Mouse (Mus musculus) liver, adult 2 months (tissue): ENCODE results near the gene Tmbim7. TPM values are rescaled to one million over a fixed set of nuclear protein-coding genes. Genes with fewer than 3 reads are reported as not detected.
"Not testable (repeated sequence)": the region's sequence is repeated elsewhere in the genome, so short reads cannot be mapped to it uniquely, and the experiment has no call there.

Source experiments
- DNase-seq: peaks from one replicate; pipeline ENCODE4 v3.0.0-alpha.2; 2011; ENCODE audit warnings: low read depth, low spot score; ENCODE audit errors: extremely low read depth
- H3K27ac ChIP-seq: fragments of 200-500 bp; replicated peaks from 2 replicates; pipeline ENCODE4 v1.5.1; 2012; ENCODE audit warnings: low read depth, mild to moderate bottlenecking, control low read depth, inconsistent platforms, low read length; ENCODE audit not compliant: insufficient read depth
- H3K27me3 ChIP-seq: fragments of 200-500 bp; 2 replicates; pipeline ENCODE4 v1.6.1; 2012; ENCODE audit warnings: mild to moderate bottlenecking, moderate library complexity, low read length, inconsistent platforms; ENCODE audit not compliant: control insufficient read depth, insufficient read depth
- H3K36me3 ChIP-seq: fragments of 200-500 bp; 2 replicates; pipeline ENCODE4 v1.6.1; 2012; ENCODE audit warnings: low read length, inconsistent platforms; ENCODE audit not compliant: control insufficient read depth, insufficient read depth
- H3K4me1 ChIP-seq: fragments of 200-500 bp; 2 replicates; pipeline ENCODE4 v1.6.1; 2011; ENCODE audit warnings: low read length; ENCODE audit not compliant: control insufficient read depth, insufficient read depth
- H3K4me3 ChIP-seq: fragments of 200-500 bp; 2 replicates; pipeline ENCODE4 v1.5.1; 2011; ENCODE audit warnings: low read depth, mild to moderate bottlenecking, control low read depth, low read length, moderate library complexity; ENCODE audit not compliant: insufficient read depth
- H3K79me2 ChIP-seq: fragments of 200-500 bp; 2 replicates; pipeline ENCODE4 v1.6.1; 2012; ENCODE audit warnings: inconsistent platforms, mild to moderate bottlenecking, low read length, moderate library complexity; ENCODE audit not compliant: control insufficient read depth, insufficient read depth
- H3K9ac ChIP-seq: fragments of 200-500 bp; 2 replicates; pipeline ENCODE4 v1.6.1; 2012; ENCODE audit warnings: low read depth, mild to moderate bottlenecking, control low read depth, inconsistent platforms, low read length
- CTCF ChIP-seq: fragments of 200-500 bp; IDR thresholded peaks from 2 replicates; pipeline ENCODE4 v1.5.1; 2011; ENCODE audit warnings: low read depth, low read length, control low read depth
- POLR2A ChIP-seq: fragments of 200-500 bp; IDR thresholded peaks from 2 replicates; pipeline ENCODE4 v1.6.1; 2011; ENCODE audit warnings: low read length, control low read depth; ENCODE audit not compliant: insufficient read depth; ENCODE audit errors: extremely low read depth
- WGBS: fragments of 180-500 bp; shearing (Covaris S2); methylation state at CpG from one replicate; pipeline ENCODE4 v1.1.7; 2018; 5-methylcytosine and 5-hydroxymethylcytosine counted together
- polyA plus RNA-seq: library from polyadenylated mRNA; depleted of rRNA; stranded (reverse); fragments of >200 nt; gene quantifications from 2 replicates; pipeline ENCODE4 v1.2.3, GENCODE M21; 2012; rRNA removed
- total RNA-seq: library from RNA; depleted of rRNA; stranded (reverse); fragments of >200 nt; gene quantifications from 2 replicates; pipeline ENCODE4 v1.2.3, GENCODE M21; 2014; rRNA removed

The Tmbim7 gene
- total RNA-seq (not detected in 2 replicates), polyA plus RNA-seq (not detected in 2 replicates)

DNA sequence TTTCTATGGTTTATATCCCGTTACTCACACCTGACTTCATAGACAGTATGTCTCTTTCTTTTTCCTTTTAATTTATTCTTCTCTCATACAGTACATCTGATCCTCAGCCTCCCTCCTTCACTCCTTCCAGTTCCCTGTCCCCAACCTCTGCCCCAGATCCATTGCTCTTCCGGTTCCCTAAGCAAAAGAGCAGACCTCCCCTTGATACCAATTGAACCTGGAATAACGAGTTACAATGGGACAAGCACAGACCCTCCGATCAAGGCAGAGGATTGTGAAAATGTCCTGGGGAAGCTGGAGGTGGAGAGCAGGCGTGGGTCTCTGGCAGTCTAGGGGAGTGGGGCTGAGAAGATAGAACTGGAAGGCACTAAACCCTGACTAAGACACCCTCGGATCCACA is at the start of gene Tmbim7:
Tmbim7 (plus strand) TSS at position 301 of the 400 bp plus-strand sequence.
- TF ChIP-seq POLR2A (no peak), CTCF (no peak)
- H3K27me3 ChIP-seq = no peaks in the 10 kb centered on the region
- H3K79me2 ChIP-seq = no peaks in the 10 kb centered on the region; the same call in 1 of the 2 replicates
- no peaks in the 10 kb centered on the region for H3K36me3 ChIP-seq
- no peak within 1 kb of the TSS for H3K27ac ChIP-seq
- H3K4me3 ChIP-seq = no peak within 1 kb of the TSS
- H3K9ac ChIP-seq = no peak within 1 kb of the TSS
- 85% methylated on average over 6 of the region's 6 CpGs for WGBS
- H3K4me1 ChIP-seq = peaks cover 4% of the 10 kb centered on the region
- no peak for DNase-seq

GRCm38 (mm10) chr5:3607114-3607513 is 43.9 kb upstream of the Tmbim7 start:
- no peak overlapping the region for H3K9ac ChIP-seq
- no peak for DNase-seq
- TF ChIP-seq CTCF (no peak), POLR2A (no peak)
- H3K79me2 ChIP-seq = no peaks in the 10 kb centered on the region; the same call in 1 of the 2 replicates
- 94% methylated on average over 9 of the region's 9 CpGs for WGBS
- no peaks in the 10 kb centered on the region for H3K4me1 ChIP-seq
- no peak overlapping the region for H3K4me3 ChIP-seq
- H3K27ac ChIP-seq = no peak overlapping the region
- H3K27me3 ChIP-seq = no peaks in the 10 kb centered on the region
- peaks cover 46% of the 10 kb centered on the region for H3K36me3 ChIP-seq

GRCm38 (mm10) chr5:3609241-3609640 is 41.7 kb upstream of the Tmbim7 start:
- no peak for DNase-seq
- Histone ChIP-seq H3K9ac (no peak overlapping the region), H3K4me1 (no peaks in the 10 kb centered on the region), H3K79me2 (no peaks in the 10 kb centered on the region; the same call in 1 of the 2 replicates), H3K4me3 (no peak overlapping the region), H3K27ac (no peak overlapping the region), H3K27me3 (no peaks in the 10 kb centered on the region), H3K36me3 (peaks cover 46% of the 10 kb centered on the region)
- TF ChIP-seq CTCF = no peak
- no peak for TF ChIP-seq POLR2A
- WGBS = over 99% methylated on average over 7 of the region's 7 CpGs

DNA sequence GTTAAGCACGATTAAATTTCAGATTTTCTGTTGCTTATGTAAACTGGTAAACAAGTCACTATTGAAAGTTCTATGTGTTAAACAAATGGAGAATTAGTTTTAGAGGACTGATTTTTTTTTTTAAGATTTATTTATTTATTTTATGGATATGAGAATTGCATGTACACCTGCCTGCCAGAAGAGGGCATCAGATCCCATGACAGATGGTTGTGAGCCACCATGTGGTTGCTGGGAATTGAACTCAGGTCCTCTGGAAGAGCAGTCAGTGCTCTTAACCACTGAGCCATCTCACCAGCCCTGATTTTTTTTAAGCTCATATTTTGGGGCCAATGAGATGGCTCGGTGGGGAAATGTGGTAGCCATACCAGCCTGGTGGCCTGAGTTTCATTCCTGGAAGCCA is 39.1 kb upstream of the Tmbim7 start:
- not testable (repeated sequence) for H3K79me2 ChIP-seq, H3K4me1 ChIP-seq, H3K27ac ChIP-seq, H3K9ac ChIP-seq, H3K4me3 ChIP-seq, H3K27me3 ChIP-seq, DNase-seq
- H3K36me3 ChIP-seq = peaks cover 39% of the 10 kb centered on the region
- 94% methylated on average over 2 of the region's 2 CpGs for WGBS

DNA sequence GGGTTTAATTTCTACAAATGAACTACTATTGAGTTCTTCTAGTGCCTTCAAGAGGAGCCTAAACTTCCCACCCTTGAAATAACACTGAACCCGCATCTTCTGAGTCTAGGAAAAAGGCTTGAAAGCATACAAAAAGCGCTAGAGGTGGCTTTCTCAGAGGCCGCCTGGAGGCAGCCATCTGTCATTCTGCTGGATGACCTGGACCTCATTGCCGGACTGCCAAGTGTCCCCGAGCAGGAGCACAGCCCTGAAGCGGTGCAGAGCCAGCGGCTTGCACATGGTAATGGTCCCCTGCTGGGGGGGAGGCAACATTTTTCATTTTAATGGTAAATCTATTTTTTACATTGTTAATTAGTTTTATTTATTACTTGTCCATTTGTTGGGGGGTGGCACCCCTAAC is 30.5 kb upstream of the Tmbim7 start:
- Histone ChIP-seq H3K4me3 (no peak overlapping the region), H3K4me1 (no peaks in the 10 kb centered on the region), H3K36me3 (peaks cover 56% of the 10 kb centered on the region), H3K27ac (no peak overlapping the region), H3K9ac (no peak overlapping the region), H3K27me3 (no peaks in the 10 kb centered on the region), H3K79me2 (no peaks in the 10 kb centered on the region)
- DNase-seq = no peak
- no peak for TF ChIP-seq CTCF
- TF ChIP-seq POLR2A = no peak
- WGBS = 93% methylated on average over 7 of the region's 7 CpGs

DNA sequence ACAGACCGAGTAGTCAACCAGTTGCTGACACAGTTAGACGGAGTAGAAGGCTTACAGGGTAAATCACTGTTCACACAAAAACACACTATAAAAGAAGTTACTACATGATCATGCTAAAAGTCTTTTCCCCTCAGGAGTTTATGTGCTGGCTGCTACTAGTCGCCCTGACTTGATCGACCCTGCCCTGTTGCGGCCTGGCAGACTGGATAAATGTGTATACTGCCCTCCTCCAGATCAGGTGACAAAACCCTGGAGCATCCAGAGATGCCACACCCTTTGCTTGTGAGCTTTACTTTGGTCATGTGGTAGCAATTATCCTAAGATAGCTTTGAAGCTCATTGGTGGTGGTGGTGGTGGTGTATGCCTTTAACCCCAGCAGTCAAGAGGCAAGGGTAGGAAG is 20.9 kb upstream of the Tmbim7 start:
- Histone ChIP-seq H3K79me2 (no peaks in the 10 kb centered on the region), H3K27ac (no peak overlapping the region), H3K27me3 (no peaks in the 10 kb centered on the region), H3K4me1 (no peaks in the 10 kb centered on the region), H3K4me3 (no peak overlapping the region), H3K36me3 (peaks cover 51% of the 10 kb centered on the region), H3K9ac (no peak overlapping the region)
- no peak for DNase-seq
- WGBS = 94% methylated on average over 5 of the region's 5 CpGs
- TF ChIP-seq POLR2A = no peak
- TF ChIP-seq CTCF = no peak
